Mouse (Mus musculus): ENCODE results near the gene Fkbp3.

GRCm38 (mm10) chr12:65076906-65077305 is 3.1 kb upstream of the Fkbp3 start:
- TF ChIP-seq ZNF384 (IDR thresholded peaks at IDR 0.05; ENCODE audit: low read depth, low read length) (no peak), POLR2A (IDR thresholded peaks at IDR 0.05; ENCODE audit: control insufficient read depth in 1 of 2, insufficient read depth in 1 of 2, low read depth in 1 of 2, low read length in 2 of 2, poor library complexity in 1 of 2) (no peak), CTCF (IDR thresholded peaks at IDR 0.05 in 2 of 3, conservative IDR thresholded peaks at IDR 0.05 in 1 of 3; ENCODE audit: control insufficient read depth in 1 of 3, insufficient read depth in 1 of 3, low read depth in 2 of 3, low read length in 3 of 3, poor library complexity in 1 of 3, severe bottlenecking in 1 of 3) (no peak), JUND (IDR thresholded peaks at IDR 0.05; ENCODE audit: low read depth, low read length) (no peak), ELF1 (IDR thresholded peaks at IDR 0.05; ENCODE audit: low read depth, low read length) (no peak)

Measured in MEL (cell line).